Mouse (Mus musculus) lung, adult 18-20 months (tissue): ENCODE results near the gene Fkbp1a.
A peak's percentile ranks its signal among the peaks of the same experiment; 100 is the strongest.

Experiments used
- DNase-seq, 2 experiments: peaks; one replicate each; pipeline ENCODE4 v3.0.0; 2022; ENCODE audit warnings: mixed read lengths in 2 of 2

Fkbp1a gene

DNA sequence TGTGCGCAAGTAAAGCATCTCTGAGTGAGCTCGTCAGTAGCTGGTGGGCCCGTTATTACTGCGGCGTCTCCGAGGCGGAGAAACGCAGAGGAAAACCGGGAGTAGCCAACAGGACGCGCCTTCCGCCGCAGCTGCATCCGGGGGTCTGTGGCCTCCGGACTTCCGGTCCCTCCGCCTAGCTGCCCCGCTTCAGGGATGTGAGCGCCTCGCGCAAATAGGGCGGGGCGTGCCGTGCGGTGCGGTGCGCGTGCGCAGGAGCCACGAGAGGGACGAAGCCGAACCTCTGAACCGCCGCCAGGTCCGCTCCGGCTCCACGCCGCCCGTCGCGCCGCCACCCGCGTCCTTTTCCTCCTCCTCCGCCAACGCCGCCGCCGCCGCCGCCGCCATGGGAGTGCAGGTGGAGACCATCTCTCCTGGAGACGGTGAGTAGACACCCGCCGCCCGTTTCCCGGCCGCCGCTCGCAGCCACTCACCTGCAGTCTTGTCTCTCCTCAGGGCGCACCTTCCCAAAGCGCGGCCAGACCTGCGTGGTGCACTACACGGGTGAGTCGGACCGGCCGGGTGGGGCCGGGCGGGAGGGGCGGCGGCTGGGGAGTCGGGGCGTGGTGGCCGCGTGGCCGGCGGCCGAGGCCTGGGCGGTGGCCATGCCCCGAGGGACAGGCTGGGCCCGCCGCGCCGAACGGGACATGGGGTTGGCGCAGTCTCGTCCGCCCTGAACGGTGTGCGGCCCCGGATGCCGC, at the start of gene Fkbp1a:
TSS of gene Fkbp1a (plus strand) at position 161 of the 740 bp plus-strand sequence.
- DNase-seq: peak; percentile 97 to 99

DNA sequence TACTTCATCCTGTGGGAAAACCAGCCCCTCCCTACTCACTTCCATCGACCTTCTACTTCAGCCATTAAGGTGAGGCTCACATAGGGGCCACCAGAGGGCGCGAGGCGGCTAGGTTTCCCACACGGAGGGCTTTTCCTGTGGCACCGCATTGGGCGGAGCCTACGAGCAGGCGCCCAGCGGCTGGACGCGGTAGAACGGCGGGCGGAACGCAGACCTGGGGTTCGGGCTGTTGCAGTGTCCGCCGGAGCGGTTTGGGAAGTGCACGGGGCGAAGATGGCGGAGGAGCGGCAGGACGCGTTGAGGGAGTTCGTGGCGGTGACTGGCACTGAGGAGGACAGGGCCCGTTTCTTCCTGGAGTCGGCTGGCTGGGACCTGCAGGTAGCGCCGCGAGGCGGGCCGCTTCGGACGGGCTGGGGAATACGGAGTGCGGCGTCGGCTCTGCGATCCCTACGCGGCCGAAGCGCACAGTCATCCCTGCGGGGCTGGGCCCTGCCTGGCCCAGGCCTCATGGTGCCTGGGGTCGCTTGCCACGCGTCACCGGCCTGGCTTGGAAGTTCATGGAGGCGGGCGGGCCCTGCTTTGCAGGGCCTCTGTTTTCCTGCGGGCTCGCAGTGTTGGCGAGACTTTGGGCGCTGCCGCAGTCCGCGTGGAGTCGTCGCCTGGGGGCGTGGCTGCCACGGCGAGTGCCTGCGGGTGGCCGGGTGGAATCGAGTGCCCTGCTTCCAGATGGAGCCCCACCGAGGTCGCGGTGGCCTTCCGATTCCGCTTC, 48.1 kb upstream of the Fkbp1a start, which contains the start of gene Nsfl1c:
TSS of gene Nsfl1c (plus strand) at position 148 of the 769 bp plus-strand sequence.
- peak; percentile 93 to 94 for DNase-seq

DNA sequence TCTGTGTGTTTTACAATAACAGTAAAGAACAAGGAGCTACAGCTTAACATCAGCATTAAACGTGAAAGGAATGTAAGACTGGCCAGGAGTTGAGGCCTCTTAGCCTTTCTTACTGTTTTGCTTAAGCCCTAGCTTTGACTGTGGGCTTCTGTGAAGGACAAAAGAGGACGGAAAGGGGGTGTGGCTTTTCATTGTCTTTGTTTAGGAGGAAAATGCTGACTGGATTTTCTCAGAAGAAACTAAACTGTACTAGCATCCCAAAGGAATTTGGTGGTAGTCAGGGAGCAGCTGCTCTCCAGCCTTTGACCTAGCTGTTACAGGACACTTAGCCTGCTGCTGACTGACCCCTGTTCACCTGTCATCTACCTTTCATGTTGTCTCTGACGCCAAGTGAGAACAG, 43.9 kb upstream of the Fkbp1a start:
- no peak for DNase-seq

DNA sequence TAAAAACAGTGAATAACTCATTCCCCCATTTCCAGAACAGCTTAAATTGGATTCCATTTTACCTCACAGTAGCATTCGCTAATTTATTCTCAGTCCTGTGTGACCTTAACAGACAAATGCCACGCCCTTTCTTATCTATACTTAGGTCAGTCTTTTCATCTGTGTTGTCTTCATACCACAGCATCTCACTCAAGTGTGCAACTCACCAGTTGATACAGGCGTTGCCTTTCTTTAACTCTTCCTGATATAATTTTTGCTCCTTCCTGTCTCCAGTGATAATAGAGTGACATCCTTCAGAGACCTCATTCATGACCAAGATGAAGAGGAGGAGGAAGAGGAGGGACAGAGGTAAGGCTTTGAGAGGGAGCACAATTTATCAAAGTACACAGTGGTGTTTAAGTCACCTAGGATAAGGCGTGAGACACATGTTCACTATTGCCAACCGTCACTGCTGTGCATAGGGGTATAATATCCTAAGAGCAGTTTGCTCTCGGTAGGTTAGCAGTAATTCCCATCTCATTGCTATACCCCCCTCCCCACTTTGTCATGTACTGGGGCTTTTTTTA, 41.8 kb upstream of the Fkbp1a start:
- no peak for DNase-seq

DNA sequence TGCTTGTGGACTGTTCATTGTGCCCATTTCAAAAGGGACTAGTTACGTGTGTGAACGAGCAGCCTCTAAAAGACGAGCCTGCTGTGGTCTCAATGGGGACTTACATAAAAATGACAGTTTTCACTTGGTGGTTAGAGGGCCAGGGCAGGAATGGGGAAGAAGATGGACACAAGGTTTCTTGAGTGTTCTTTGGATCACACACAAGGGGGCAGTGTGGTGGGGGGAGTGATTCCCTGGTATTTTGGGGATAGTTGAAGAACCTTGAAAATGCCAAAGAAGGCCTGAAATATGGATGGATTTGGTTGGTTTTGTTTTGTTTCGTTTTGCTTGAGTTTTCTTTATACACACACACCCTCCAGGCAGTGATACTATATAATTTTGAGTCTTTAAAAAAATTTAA, 38.1 kb upstream of the Fkbp1a start:
- no peak for DNase-seq

DNA sequence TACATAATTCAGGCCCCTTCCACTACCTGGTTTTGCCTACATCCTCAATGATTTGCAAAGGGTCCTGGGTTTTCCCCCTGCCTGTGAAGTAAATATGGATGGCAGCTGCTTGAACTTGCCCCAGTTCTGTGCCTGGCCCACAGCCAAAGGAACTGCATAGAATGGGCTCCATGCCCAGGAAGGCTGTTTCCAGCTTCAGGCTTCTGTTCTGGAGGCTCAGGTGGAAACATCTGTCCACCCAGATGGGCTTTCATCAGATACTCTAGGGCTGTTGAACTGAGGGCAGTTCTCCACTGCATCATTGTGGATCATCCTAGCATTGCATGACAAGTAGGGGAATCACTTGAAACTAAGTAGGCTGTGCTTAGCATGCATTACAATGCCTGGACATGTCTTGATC, 30.1 kb upstream of the Fkbp1a start:
- peak; percentile 42 to 51 for DNase-seq

DNA sequence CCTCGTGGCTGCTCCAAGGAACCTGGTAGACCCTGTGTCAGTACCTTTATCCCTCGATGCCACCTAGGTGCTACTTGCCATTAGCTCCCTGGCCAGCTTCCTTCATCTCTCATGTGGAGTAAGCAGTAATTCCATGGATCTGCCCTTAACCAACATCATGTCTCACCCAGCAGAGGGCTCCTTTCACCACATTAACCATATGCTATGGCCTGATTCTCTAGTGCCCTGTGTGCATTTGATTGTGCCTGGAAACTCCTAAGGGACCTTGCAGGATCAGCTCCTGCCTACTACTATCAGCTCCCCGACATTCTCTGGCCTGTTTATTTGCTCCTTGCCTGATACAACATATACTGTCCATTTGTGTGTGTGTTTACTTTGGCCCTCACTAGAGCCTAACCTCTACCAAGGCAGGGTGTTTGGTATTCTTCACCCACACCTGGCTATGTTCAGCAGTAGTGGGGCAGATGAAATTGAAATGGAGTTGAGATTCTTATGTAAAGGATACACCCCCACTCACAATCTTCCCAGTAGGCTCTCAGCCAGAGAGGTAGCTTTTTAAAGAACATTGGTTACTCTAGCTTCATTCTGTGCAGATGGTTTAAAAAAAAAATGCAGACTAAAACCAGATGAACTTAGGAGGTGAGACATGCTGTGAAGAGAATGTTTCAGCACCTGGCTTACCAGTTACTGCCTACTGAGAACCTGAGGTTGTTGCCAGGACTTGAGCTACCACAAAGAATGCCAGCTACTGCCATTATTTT, 28.6 kb upstream of the Fkbp1a start:
- peak in 1 of 2 experiments; percentile 18 for DNase-seq

DNA sequence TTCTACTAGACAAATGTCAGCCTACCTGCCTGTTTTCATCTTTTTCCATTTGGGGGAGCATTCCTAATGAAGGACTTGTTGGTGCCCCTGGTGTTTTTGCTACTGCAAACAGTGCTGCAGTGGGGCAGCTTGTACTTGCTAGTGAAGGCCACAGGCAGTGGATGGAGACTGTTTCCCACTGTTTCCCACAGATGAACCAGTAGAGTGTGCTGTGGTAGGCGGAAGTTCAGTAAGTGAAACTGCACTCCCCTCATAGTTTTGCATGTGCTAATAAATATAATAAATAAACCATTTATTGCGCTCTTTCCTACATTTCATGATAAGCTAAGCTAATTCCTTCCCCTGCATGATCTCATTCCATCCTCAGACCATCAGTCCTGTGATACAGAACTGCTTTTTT, 23.3 kb upstream of the Fkbp1a start:
- DNase-seq: no peak

DNA sequence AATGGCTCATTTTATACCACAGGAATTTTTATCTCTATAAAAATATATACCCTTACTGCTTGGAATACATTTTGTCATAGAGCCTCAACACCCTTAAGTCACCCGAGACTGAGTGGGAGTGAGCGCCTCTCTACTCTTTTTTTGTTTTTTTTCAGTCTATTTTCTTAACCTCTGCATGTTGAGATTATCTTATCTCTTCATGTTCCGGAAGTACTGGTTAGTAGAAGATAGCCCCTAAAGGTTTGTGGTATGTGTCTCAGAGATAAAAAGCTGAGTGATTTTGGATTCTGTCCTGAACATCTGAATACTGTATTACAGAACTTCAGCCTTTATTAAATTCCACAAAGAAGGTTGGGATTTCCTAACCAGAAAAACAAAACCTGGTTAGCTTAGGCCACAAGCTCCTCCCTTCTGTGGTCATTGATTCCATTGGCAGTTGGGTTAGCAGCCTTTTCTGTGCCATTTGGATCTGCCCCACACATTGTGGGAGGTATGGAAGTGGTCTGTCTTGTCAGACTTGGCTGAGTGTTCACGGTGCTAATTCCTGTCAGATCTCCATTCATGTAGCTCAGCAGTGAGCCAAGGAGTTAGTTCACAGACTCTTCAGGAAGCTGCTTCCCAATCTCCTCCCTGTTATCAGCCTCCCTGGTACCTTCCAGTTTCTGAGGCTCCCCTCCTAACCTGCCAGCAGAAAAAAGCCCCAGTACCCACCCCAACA, 17.8 kb upstream of the Fkbp1a start:
- no peak for DNase-seq

DNA sequence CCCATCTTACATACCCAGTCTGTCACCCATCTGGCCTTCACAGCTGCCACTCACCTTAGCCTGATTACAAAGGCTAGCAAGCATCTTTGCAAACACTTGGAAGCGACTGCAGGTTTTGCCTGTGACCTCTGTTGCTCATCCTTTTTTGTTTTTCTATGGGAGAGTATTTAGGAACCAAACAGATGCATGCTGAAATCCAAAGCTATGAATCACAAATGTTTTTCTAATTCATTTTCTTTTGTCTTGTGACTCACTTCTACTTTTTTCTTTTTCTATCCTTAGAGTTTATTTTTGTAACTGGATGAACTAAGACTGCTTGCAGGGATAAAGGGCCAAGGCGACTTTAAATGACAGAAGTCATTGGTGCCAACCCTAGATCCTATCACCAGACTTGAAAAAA, 16.8 kb upstream of the Fkbp1a start:
- no peak for DNase-seq

DNA sequence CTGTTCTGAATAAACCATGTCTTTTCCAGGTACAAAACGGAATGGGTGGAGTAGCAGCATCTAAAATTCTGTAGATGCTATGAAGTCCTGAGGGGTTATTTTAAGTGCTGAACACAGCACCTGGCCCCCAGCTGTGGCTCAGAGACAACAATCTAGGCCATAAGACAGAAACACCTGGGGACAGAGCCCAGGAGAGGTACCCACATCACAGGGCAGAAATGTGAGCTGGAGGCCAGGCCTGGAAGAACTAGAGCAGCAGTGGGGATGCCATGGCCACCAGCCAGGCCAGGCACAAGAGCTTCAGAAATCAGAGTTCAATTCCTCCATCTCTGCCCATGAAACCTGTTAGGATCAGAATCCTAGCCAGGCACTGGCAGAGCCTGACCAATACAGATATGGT, 14.2 kb upstream of the Fkbp1a start:
- DNase-seq: no peak

DNA sequence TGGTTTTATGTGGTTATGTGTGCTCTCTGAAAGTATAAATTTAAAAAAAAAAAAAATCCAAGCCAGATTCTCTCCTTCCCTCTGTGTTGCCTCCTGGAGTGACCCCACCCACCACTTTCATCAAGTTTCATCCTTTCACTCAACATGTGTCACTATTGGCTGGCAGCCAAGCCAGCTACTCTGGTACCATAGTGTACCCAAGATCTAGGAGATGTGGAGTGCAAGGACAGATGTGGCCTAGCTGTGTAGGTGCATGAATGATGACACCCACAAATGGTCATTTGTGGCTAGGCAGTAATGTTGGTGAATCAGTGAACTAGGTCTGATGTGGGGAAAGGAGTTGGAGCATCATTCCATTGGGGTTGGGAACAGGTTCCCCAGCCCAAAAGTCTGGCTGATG, 13.1 kb upstream of the Fkbp1a start:
- DNase-seq: no peak

DNA sequence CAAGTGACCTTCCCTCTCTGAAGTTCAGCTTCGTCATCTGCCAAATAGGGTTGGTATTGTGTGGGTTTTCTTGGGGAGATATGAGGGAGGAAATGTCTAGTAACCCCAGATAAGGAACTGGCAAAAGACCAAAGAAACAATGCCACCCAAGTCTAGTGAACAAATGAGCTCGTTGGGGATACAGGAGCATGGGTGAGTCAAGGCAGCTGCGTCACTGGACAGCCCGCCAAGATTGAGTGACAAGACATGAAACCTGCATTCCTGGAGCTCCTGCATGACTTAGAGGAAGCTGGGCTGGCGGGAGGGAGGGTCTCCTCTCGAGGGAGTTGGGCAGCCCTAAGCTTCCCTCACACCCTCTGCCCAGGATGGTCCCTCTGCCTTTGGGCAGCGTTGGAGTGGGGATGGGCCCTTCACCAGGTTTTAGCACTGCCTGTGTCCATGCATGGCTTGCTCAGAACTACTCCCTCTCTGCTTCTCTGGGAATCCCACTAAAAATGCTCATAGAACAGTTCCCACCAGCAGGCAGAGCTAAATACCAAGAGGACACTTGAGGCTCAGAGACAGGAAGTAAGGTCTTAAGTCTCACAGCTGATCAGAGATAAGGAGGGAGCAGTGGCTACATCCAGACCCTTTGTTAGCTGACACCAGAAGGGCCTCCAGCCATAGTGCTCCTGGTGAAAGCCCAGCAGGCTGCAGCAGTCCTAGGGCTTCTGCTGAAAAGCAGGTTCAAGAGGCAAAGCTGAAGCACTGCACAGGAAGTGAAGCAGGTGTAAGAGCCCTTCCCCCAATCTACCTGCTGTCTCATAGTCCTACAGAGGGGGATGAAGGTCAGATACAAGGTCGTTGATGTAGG, 11.7 kb upstream of the Fkbp1a start:
- peak; percentile 45 to 70 for DNase-seq

DNA sequence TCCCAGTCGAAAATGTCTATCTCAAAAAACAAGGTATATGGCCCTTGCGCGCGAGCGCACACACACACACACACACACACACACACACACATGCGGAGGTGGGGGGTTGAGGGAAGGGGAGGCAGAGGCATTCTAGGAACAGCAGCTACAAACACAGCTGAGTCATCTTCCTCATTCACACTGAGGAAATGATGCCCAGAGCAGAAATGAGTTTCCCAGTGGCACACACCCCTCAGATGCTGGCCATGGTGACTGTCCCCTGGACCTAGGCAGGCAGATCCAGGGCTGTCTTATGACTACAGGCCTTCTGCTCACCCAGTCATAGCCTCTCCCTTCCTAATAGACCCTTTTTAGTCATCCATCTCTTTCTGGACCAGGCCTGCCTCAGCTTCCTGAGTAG, 8.7 kb upstream of the Fkbp1a start:
- DNase-seq: peak; percentile 20 to 54

DNA sequence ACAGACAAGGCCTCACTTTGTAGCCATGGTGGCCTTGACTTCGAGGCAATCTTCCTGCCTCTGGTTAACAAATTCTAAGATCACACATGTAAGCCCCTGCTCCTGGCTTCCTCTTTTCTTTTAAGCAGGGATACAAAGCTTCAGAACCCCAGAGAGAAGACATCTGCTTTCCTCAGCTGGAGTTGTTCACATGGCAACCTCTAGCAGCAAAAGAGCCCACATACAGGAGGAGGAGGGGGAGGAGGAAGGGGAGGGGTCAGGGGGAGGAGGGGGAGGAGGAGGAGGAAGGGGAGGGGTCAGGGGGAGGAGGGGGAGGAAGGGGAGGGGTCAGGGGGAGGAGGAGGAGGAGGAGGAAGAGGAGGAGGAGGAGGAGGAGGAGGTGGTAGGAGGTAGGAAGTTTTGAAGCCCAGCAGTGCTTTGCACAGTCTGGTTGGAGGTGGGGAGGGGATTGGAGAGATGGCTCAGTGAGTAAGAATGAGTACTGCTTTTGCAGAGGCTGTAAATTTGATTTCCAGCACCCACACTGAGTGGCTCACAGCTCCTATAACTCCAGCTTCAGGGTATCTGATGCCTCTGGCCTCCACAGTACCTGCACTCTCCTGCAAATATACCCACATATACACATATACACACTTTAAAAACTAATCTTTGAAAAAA, 6.2 kb upstream of the Fkbp1a start:
- DNase-seq: no peak

DNA sequence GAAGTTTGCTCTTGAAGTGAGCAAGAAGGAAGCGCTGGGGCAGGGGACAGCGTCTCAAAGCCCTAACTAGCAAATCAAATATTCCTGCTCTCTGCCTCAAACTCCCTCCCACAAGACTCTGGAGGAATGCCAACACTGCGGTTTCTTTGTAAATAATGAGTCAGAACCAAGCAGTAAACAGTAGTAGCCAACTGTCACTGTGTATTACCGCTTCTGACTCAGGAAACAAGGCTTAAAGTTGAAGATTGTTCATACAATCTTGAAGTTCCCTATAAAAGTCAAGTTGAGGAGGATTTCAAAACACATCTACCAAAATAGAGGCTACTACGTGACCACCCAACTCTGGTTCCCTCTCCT, 5.7 kb upstream of the Fkbp1a start:
- DNase-seq: peak; percentile 69 to 88

DNA sequence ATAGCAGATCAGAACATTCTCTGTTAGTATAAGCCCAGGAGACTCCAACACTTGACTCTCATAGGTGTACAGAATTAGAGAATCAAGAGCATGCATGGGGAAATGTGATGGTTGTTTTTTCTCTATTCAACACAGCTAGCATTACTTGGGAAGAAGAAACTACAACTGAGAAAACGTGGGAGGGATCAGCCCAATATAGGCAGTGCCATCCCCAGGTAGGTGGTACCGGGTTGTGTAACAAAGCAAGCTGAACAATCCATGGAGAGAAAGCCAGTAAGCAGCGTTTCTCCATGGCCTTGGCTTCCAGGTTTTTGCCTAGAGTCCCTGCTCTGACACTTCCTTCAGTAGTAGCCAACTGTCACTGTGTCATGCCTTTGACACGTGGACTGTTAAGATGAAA, 3.6 kb upstream of the Fkbp1a start:
- DNase-seq: no peak

DNA sequence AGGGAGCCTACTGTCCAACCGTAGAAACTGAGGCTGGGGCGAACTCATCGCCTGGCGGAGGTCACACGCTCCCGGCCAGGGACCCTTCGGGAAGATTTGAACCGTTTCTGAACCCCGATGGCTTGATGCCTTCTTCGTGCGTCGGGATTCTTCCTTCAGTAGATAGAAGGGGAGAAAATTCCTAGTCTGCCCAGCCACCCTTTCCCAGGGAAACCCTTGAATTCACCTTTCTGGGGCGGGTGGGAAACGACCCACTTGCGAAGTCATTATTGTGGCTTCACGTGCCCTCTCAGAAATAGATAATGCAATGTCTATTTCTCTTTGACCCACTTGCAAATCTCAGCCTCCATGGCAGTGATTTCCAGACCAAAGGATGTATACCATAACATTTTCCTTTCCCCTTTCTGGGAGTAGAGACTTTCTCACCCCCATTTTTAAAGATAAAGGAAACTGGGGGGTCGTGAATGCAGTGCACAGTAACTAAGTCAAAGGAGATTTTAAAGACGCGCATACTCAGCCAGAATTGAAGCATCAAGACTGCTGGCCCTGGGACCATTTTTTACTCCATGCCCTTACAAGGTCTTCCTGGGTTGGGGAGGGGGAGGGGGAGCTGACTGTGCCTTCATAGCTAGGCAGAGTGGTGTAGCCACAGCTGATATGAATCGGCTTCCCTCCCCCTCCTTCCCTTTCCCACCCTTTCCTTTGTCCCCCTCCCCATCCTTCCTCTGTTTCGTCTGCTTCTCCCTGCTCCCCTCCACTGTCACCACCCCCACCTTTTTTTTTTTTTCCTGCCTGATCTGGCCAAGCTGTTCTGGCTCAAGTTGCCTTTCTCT, 996 bp downstream of the Fkbp1a start:
- peak; percentile 66 to 84 for DNase-seq

DNA sequence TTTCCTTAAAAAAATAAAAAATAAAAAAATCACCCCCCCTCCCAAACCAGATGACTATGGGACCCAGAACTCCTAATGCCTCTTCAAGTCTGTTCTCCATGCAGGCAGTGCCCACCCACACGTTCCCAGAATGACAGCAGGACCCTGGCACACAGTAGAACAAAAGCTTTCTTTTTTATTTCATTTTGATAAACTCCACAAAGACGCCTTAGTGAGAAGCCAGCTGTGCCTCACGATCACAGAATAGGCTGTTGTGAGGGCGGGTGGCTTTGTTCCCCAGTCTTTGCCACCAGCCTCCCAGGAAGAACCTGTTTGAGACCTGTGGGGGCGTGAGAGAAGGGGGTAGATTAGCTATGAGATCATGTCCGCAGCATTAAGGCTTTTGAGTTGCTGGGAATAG, 2.4 kb downstream of the Fkbp1a start:
- no peak for DNase-seq

DNA sequence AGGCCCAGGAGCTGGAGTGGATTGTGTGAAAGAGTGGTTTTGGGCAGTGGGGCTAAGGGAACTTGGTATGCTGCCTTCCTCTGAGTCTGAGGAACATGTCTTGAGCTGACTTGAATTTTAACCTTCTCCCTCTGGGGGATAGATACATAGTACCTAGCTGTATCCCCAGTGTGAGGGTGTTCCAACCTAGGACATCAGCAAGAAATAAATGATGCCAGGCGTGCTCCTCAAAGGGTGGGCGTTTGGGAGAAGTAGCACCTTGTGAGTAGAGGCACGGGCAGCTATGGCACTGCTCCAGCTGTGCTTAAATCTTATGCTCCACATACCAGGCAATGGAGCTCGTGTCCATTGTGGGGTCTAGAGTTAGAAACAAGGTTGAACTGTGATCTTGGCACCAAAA, 4.3 kb downstream of the Fkbp1a start:
- DNase-seq: no peak
